Mouse (Mus musculus) heart, embryonic 11.5 days (tissue): ENCODE measurements around the gene 1700003E16Rik. TPM values are rescaled to one million over a fixed set of nuclear protein-coding genes. Genes with fewer than 3 reads are reported as not detected.

ENCODE experiments used
- ATAC-seq: fragments of 200-750 bp; cut with Nextera tagmentation; replicated peaks from 2 replicates; pipeline ENCODE4 v1.8.0; 2017; ENCODE audit warnings: moderate library complexity; ENCODE audit not compliant: insufficient number of reproducible peaks, low FRiP score, low TSS enrichment
- H3K27ac ChIP-seq: fragments of 300-500 bp; sonication (generic); 2 replicates; pipeline ENCODE4 v1.5.1; 2014; ENCODE audit warnings: mild to moderate bottlenecking, low read depth, low read length
- H3K27me3 ChIP-seq: fragments of 300-500 bp; sonication (generic); 2 replicates; pipeline ENCODE4 v1.6.1; 2014; ENCODE audit warnings: mild to moderate bottlenecking, low read length, mixed read lengths; ENCODE audit not compliant: control insufficient read depth, insufficient read depth
- H3K36me3 ChIP-seq: fragments of 300-500 bp; sonication (generic); 2 replicates; pipeline ENCODE4 v1.6.1; 2014; ENCODE audit warnings: mild to moderate bottlenecking, low read length, moderate library complexity, mixed read lengths; ENCODE audit not compliant: control insufficient read depth, insufficient read depth
- H3K4me1 ChIP-seq: fragments of 300-500 bp; sonication (generic); 2 replicates; pipeline ENCODE4 v1.6.1; 2014; ENCODE audit warnings: low read length; ENCODE audit not compliant: control insufficient read depth, insufficient read depth
- H3K4me2 ChIP-seq: fragments of 300-500 bp; sonication (generic); 2 replicates; pipeline ENCODE4 v1.6.1; 2014; ENCODE audit warnings: mild to moderate bottlenecking, moderate library complexity
- H3K4me3 ChIP-seq: fragments of 300-500 bp; sonication (generic); 2 replicates; pipeline ENCODE4 v1.5.1; 2014; ENCODE audit warnings: low read depth, low read length
- H3K9ac ChIP-seq: fragments of 300-500 bp; sonication (generic); 2 replicates; pipeline ENCODE4 v1.6.1; 2014; ENCODE audit warnings: mild to moderate bottlenecking, low read depth, low read length, moderate library complexity
- H3K9me3 ChIP-seq: fragments of 300-500 bp; sonication (generic); replicated peaks from 2 replicates; pipeline ENCODE4 v1.6.1; 2016; ENCODE audit warnings: low read length; ENCODE audit not compliant: control insufficient read depth
- WGBS: fragments of 180-500 bp; shearing (Covaris S2); extraction: QIAGEN DNeasy Blood & Tissue Kit; methylation state at CpG from one replicate; pipeline ENCODE4 v1.1.7; 2014; ENCODE audit not compliant: insufficient replicate concordance; 5-methylcytosine and 5-hydroxymethylcytosine counted together
- polyA plus RNA-seq: library from polyadenylated mRNA; unstranded; fragments of >200 nt; fragmentation: Nextera tagmentation; extraction: Ambion mirVana; gene quantifications from 2 replicates; pipeline ENCODE4 v1.2.1, GENCODE M21; 2014

Gene 1700003E16Rik
- 0.14 and 0.27 TPM in 2 replicates for polyA plus RNA-seq

DNA sequence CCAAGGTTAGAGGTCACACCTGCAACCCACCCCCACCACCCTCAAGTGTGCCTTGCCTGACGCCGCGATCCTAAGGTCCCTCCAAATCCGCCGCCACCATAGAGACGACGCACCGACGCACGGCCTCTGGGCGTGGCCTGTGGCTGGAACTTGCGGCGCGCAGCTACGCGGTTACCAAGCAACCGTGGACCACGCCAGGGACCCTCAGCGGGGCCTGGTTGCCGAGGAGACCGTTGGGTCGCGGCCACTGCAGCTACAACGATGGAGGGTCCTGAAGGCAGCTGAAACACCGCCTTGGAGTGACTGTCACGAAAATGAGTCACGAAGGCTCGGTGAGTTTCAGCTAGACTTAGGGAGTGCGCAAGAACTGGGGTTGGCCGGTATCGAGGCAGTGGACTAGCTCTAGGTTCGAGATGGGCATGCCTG is at the start of gene 1700003E16Rik, which contains the start of gene Wdr54:
Gene 1700003E16Rik (plus strand): TSS at position 146 of the 426 bp plus-strand sequence.
Gene Wdr54 (minus strand): TSS at position 139 of the 426 bp plus-strand sequence.
- peaks cover 5% of the 10 kb centered on the region for H3K4me1 ChIP-seq
- H3K4me2 ChIP-seq: peak within 1 kb of the TSS; percentile 87
- ATAC-seq: peak; percentile 73
- H3K9ac ChIP-seq: peak within 1 kb of the TSS; percentile 59
- H3K36me3 ChIP-seq: peaks cover 6% of the 10 kb centered on the region; the same call in 1 of the 2 replicates
- 2% methylated on average over 32 of the region's 32 CpGs for WGBS
- no peaks in the 10 kb centered on the region for H3K9me3 ChIP-seq
- H3K27me3 ChIP-seq: peaks cover 17% of the 10 kb centered on the region
- peak within 1 kb of the TSS; percentile 58 for H3K4me3 ChIP-seq
- H3K27ac ChIP-seq: no peak within 1 kb of the TSS

DNA sequence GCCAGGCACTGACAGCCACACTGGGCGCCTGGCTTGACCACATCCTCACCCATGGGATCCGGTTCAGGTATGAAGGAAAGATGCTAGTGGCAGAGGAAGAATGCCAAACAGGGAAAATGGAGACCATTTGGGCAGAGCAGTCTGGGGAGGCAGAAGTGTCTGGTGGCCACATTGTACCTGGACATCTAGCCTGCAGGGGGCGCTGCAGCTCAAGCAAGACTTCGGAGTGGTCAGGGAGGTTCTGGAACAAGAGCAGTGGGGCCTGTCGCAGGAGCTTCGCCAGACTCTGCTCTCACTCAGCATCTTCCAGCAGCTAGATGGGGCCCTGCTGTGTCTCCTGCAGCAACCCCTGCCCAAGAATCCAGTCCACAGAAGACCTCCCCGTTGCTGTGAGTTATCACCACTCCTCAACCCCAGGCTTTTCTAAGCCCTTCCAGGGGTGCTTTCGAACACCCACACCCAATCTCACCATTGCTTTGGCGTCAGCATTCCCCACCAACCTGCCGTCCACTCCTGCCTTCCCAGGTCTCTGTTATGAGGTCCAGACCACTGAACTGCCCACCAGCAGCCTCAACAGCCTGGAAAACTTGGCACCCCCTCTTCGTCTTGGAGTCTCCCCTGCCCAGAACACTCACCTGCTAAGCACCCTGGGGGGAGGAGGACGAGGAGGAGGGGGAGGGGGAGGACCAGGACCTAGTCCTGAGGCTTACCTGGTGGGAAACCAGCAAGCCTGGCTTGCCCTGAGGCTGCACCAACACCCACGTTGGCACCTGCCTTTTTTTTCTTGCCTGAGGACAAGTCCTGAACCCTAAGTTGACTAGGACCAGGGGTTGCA is 48.4 kb upstream of the 1700003E16Rik start:
- Histone ChIP-seq H3K9ac (peak overlapping the region; percentile 18; the same call in 1 of the 2 replicates), H3K4me1 (peaks cover 28% of the 10 kb centered on the region), H3K9me3 (no peaks in the 10 kb centered on the region), H3K4me3 (peak overlapping the region; percentile 66), H3K27me3 (no peaks in the 10 kb centered on the region), H3K36me3 (no peaks in the 10 kb centered on the region), H3K4me2 (peak overlapping the region; percentile 82), H3K27ac (no peak overlapping the region)
- 29% methylated on average over 13 of the region's 13 CpGs for WGBS
- ATAC-seq: no peak

DNA sequence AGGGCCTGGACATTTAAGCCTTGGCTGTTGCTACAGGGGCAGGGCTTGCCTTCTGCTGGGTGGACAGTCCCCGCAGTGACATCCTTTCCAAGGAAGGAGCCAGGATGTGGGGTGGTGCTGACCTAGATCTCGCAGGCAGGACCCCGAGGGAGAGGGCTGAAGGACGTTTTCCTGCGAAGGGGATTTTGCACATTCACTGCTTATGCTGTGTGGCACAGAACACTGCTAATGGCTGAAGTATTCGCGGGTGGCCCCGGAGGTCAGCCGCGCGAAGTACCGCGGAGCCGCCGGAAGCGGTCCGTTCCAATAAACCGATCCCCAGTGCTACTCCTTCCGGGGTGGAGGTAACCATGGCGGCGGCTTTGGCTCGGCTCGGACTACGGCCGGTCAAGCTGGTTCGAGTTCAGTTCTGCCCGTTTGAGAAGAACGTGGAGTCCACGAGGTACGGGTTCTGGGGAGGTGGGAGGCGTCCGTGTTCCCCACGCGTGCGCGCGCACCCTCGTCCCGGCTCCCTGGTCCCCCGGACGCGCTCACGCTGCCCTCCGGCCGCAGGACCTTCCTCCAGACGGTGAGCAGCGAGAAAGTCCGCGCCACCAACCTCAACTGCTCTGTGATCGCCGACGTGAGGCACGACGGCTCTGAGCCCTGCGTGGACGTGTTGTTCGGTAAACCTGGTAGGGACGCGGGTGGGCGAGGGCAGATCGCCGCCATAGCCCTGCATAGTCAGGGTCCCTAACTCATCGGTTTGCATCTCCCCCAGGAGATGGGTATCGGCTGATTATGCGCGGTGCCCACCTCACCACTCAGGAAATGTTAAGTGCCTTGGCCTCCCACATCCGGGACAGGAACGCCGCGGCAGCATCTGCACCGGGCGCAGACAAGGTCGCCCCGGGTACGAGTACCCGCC is 47.2 kb upstream of the 1700003E16Rik start, which contains the start of gene Mrpl53:
Gene Mrpl53 (plus strand): TSS at position 279 of the 907 bp plus-strand sequence.
- H3K4me1 ChIP-seq: peaks cover 21% of the 10 kb centered on the region
- no peaks in the 10 kb centered on the region for H3K27me3 ChIP-seq
- peak within 1 kb of the TSS; percentile 82 for H3K9ac ChIP-seq
- H3K4me3 ChIP-seq: peak within 1 kb of the TSS; percentile 66
- H3K36me3 ChIP-seq: no peaks in the 10 kb centered on the region
- no peaks in the 10 kb centered on the region for H3K9me3 ChIP-seq
- peak within 1 kb of the TSS; percentile 82 for H3K4me2 ChIP-seq
- H3K27ac ChIP-seq: peak within 1 kb of the TSS; percentile 65
- under 1% methylated on average over 76 of the region's 76 CpGs for WGBS
- ATAC-seq: peak; percentile 79

DNA sequence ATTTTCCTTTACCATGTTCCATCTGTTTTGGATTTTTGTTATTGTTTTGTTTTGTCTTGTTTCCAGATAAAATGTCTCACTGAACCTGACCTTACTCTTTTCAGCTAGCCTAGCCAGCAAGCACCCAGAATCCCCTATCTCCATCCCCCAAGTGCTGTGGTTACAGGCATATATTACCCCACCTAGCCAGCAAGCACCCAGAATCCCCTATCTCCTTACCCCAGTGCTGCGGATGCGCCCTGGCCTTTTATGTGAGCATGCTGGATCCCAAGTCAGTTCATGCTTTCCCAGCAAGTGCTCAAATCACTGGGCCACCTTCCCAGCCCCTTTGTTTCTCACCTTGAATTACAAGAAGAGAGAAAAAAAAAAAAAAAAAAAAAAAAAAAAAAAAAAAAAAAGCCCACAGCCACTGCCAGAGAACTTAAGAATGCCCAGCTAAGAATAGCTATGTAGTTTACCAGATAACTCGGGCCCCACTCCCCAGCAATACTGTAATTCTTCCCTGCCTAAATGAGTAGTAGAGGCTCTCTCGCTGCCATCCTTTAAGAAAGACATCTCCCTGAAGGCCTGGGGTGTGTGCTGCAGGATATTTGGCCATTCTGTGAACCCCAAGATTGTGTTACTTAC is 44.6 kb upstream of the 1700003E16Rik start:
- 77% methylated on average over 4 of the region's 4 CpGs for WGBS
- Histone ChIP-seq H3K27ac (no peak overlapping the region), H3K4me1 (peaks cover 32% of the 10 kb centered on the region), H3K9ac (no peak overlapping the region), H3K9me3 (no peaks in the 10 kb centered on the region), H3K36me3 (no peaks in the 10 kb centered on the region), H3K4me3 (no peak overlapping the region), H3K27me3 (no peaks in the 10 kb centered on the region), H3K4me2 (no peak overlapping the region)
- ATAC-seq: no peak

DNA sequence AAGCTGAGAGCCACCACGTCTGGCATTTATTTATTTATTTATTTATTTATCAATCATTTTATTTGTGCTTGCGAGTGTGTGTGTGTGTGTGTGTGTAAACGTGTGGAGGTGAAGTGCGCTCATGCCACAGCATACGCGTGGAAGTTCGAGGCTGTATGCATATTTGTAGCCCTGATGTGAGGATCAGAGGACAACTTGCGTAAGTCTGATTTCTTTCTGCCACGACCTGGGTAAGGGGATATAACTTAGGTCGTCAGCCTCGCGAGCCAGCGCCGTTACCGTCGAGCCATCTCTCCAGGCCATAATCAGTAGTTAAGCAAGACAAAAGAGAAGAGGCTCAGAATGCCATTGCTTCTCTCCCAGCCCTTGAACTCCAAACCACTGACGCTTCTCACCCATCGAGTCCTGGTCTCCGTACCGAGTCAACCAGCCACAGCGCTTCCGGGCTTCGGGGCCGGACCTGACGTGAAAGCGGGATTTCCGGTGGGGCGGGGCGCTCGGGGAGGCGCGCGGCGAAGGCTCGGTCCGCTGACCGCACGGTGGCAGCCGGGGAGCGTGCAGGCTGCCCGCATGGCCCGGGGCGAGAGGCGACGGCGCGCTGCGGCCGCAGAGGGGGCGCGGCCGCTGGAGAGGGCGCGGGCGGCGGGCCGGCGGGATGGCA is 41.1 kb upstream of the 1700003E16Rik start, which contains the start of gene Mogs:
Gene Mogs (plus strand): TSS at position 486 of the 661 bp plus-strand sequence.
- H3K27me3 ChIP-seq: no peaks in the 10 kb centered on the region
- under 1% methylated on average over 46 of the region's 58 CpGs for WGBS
- no peaks in the 10 kb centered on the region for H3K9me3 ChIP-seq
- ATAC-seq: peak; percentile 82
- peak within 1 kb of the TSS; percentile 65 for H3K4me3 ChIP-seq
- H3K4me2 ChIP-seq: peak within 1 kb of the TSS; percentile 89
- peak within 1 kb of the TSS; percentile 87 for H3K27ac ChIP-seq
- peaks cover 22% of the 10 kb centered on the region for H3K36me3 ChIP-seq
- peak within 1 kb of the TSS; percentile 87 for H3K9ac ChIP-seq
- peaks cover 30% of the 10 kb centered on the region for H3K4me1 ChIP-seq

DNA sequence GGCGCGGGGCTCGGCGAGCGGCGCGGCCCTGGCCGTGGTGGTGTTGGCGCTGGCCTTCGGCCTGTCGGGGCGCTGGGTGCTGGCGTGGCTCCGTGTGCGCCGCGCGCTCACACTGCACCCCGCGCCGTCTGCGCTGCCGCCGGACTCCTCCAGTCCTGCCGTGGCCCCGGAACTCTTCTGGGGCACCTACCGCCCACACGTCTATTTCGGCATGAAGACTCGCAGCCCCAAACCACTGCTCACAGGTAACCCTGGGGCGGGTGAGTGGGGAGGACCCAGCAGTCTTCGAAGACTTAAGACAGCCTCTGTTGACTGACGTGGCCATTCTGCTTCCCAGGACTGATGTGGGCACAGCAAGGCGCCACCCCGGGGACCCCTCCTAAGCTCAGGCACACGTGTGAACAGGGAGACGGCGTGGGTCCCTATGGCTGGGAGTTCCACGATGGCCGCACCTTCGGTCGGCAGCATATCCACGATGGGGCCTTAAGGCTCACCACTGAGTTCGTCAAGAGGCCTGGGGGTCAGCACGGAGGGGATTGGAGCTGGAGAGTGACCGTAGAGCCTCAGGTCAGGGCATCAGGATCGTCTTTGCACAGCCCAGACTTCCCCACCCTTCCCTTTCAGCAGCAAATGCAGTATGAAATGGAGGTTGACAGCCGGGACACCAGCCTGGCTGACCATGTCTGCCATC is 40.4 kb upstream of the 1700003E16Rik start:
- peaks cover 22% of the 10 kb centered on the region for H3K36me3 ChIP-seq
- no peaks in the 10 kb centered on the region for H3K27me3 ChIP-seq
- no peaks in the 10 kb centered on the region for H3K9me3 ChIP-seq
- peak overlapping the region; percentile 87 for H3K27ac ChIP-seq
- H3K4me2 ChIP-seq: peak overlapping the region; percentile 89
- H3K4me3 ChIP-seq: peak overlapping the region; percentile 65
- H3K4me1 ChIP-seq: peaks cover 28% of the 10 kb centered on the region
- WGBS: 2% methylated on average over 29 of the region's 48 CpGs
- H3K9ac ChIP-seq: peak overlapping the region; percentile 87
- ATAC-seq: 0 out of 2 replicates have a peak, but pooled peaks have one; percentile 17

DNA sequence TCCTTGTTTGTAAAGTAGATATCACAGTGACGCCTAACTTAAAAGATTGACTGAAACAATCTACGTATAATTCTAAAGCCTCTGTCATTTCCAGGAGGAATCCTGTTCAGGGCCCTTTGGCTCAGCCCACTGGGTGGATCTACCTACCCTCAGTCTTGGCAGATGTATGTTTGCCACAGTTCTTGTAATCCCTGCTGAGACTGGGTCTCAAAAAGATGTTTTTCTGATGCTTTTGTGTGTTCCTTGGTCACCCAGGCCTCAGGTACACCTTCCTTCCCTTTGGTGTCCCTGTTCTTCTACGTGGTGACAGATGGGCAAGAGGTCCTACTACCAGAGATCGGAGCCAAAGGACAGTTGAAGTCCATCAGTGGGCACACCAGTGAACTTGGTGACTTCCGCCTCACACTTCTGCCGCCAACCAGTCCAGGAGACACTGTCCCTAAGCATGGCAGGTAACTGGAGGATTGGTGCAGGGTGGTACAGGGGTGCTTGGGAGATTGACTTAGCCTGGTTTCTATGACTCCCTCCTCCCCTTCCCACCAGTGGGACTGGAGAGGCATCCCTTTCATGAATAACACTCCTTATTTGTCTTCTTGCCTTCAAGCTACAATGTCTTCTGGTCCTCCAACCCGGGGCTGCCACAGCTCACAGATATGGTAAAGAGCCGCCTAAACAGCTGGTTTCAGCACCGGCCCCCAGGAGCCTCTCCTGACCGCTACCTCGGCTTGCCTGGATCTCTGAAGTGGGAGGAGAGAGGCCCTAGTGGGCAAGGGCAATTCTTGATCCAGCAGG is 39.6 kb upstream of the 1700003E16Rik start:
- H3K4me1 ChIP-seq: peaks cover 26% of the 10 kb centered on the region
- H3K9ac ChIP-seq: peak overlapping the region; percentile 87
- H3K27ac ChIP-seq: 0 out of 2 replicates have a peak overlapping the region, but pooled peaks have one; percentile 87
- H3K27me3 ChIP-seq: no peaks in the 10 kb centered on the region
- peak overlapping the region; percentile 89 for H3K4me2 ChIP-seq
- H3K36me3 ChIP-seq: peaks cover 22% of the 10 kb centered on the region
- H3K4me3 ChIP-seq: peak overlapping the region; percentile 65
- H3K9me3 ChIP-seq: no peaks in the 10 kb centered on the region
- WGBS: 76% methylated on average over 11 of the region's 11 CpGs
- no peak for ATAC-seq
